Mouse (Mus musculus): Measurements from ENCODE around the gene Als2. TPM values are rescaled to one million over a fixed set of nuclear protein-coding genes. Genes with fewer than 3 reads are reported as not detected.

Als2 gene
- total and polyA plus RNA-seq, 3 experiments, result 2.8 to 9.9 (median 9.8) TPM

- Histone ChIP-seq H3K27ac (no peak overlapping the region), H3K4me1 (ENCODE audit: control insufficient read depth, insufficient read depth, low read length) (no peaks in the 10 kb centered on the region), H3K9ac (ENCODE audit: low read depth, low read length) (no peak overlapping the region), H3K36me3 (ENCODE audit: control insufficient read depth, insufficient read depth, low read length) (no peaks in the 10 kb centered on the region), H3K4me3 (no peak overlapping the region), H3K27me3 (ENCODE audit: control insufficient read depth, insufficient read depth, low read length) (no peaks in the 10 kb centered on the region), H3K79me2 (replicated peaks; ENCODE audit: control insufficient read depth, insufficient read depth, low read length) (no peaks in the 10 kb centered on the region)
- 76% methylated on average over 4 of the region's 4 CpGs for WGBS
- TF ChIP-seq EP300 (IDR thresholded peaks at IDR 0.05; ENCODE audit: insufficient read depth, low read depth, low read length), result no peak
- TF ChIP-seq POLR2A (IDR thresholded peaks at IDR 0.05; ENCODE audit: insufficient read depth, low read depth, low read length), result no peak
- TF ChIP-seq CTCF (IDR thresholded peaks at IDR 0.05), result no peak
- DNase-seq, result no peak
- intact Hi-C loops (cut with DNase I), result no loop called here
These were observed 84.7 kb downstream of the Als2 start for GRCm38 (mm10) chr1:59152346-59152745.

GRCm38 (mm10) chr1:59150542-59150941, 86.5 kb downstream of the Als2 start:
- Histone ChIP-seq H3K36me3 (ENCODE audit: control insufficient read depth, insufficient read depth, low read length) (no peaks in the 10 kb centered on the region), H3K4me3 (no peak overlapping the region), H3K27me3 (ENCODE audit: control insufficient read depth, insufficient read depth, low read length) (no peaks in the 10 kb centered on the region), H3K9ac (ENCODE audit: low read depth, low read length) (no peak overlapping the region), H3K79me2 (replicated peaks; ENCODE audit: control insufficient read depth, insufficient read depth, low read length) (no peaks in the 10 kb centered on the region), H3K27ac (no peak overlapping the region), H3K4me1 (ENCODE audit: control insufficient read depth, insufficient read depth, low read length) (no peaks in the 10 kb centered on the region)
- TF ChIP-seq POLR2A (IDR thresholded peaks at IDR 0.05; ENCODE audit: insufficient read depth, low read depth, low read length) (no peak), EP300 (IDR thresholded peaks at IDR 0.05; ENCODE audit: insufficient read depth, low read depth, low read length) (no peak), CTCF (IDR thresholded peaks at IDR 0.05) (no peak)
- WGBS, result 74% methylated on average over 5 of the region's 5 CpGs
- intact Hi-C loops (cut with DNase I), result no loop called here
- no peak for DNase-seq

GRCm38 (mm10) chr1:59144543-59144942, 92.5 kb downstream of the Als2 start:
- TF ChIP-seq CTCF (IDR thresholded peaks at IDR 0.05) (peak; percentile 56), EP300 (IDR thresholded peaks at IDR 0.05; ENCODE audit: insufficient read depth, low read depth, low read length) (no peak)
- intact Hi-C loops (cut with DNase I), result loop anchor here (1.0 to 5.0 kb wide), 4 partner anchors 76 to 372 kb away; no protein-coding TSS in a partner anchor

GRCm38 (mm10) chr1:59142809-59143208, 94.2 kb downstream of the Als2 start:
- DNase-seq, result peak; percentile 40 to 65
- Histone ChIP-seq H3K4me1 (ENCODE audit: control insufficient read depth, insufficient read depth, low read length) (no peaks in the 10 kb centered on the region), H3K27me3 (ENCODE audit: control insufficient read depth, insufficient read depth, low read length) (no peaks in the 10 kb centered on the region), H3K9ac (ENCODE audit: low read depth, low read length) (no peak overlapping the region), H3K4me3 (no peak overlapping the region), H3K79me2 (replicated peaks; ENCODE audit: control insufficient read depth, insufficient read depth, low read length) (no peaks in the 10 kb centered on the region), H3K36me3 (ENCODE audit: control insufficient read depth, insufficient read depth, low read length) (no peaks in the 10 kb centered on the region), H3K27ac (no peak overlapping the region)
- TF ChIP-seq POLR2A (IDR thresholded peaks at IDR 0.05; ENCODE audit: insufficient read depth, low read depth, low read length) (no peak), EP300 (IDR thresholded peaks at IDR 0.05; ENCODE audit: insufficient read depth, low read depth, low read length) (no peak), CTCF (IDR thresholded peaks at IDR 0.05) (peak; percentile 86)
- intact Hi-C loops (cut with DNase I), result loop anchor here (5.0 kb wide), 2 partner anchors 131 to 371 kb away; no protein-coding TSS in a partner anchor

More at GRCm38 (mm10) chr1:59144543-59144942, 92.5 kb downstream of the Als2 start:
- WGBS, result 72% methylated on average over 10 of the region's 10 CpGs
- H3K4me1 ChIP-seq (ENCODE audit: control insufficient read depth, insufficient read depth, low read length), result no peaks in the 10 kb centered on the region
- no peak overlapping the region for H3K27ac ChIP-seq
- no peak overlapping the region for H3K9ac ChIP-seq (ENCODE audit: low read depth, low read length)
- H3K36me3 ChIP-seq (ENCODE audit: control insufficient read depth, insufficient read depth, low read length), result no peaks in the 10 kb centered on the region
- H3K4me3 ChIP-seq, result no peak overlapping the region
- no peaks in the 10 kb centered on the region for H3K79me2 ChIP-seq (replicated peaks; ENCODE audit: control insufficient read depth, insufficient read depth, low read length)
- H3K27me3 ChIP-seq (ENCODE audit: control insufficient read depth, insufficient read depth, low read length), result no peaks in the 10 kb centered on the region
- DNase-seq, result peak; percentile 12 to 25

GRCm38 (mm10) chr1:59134419-59134818, 102.6 kb downstream of the Als2 start:
- no peak overlapping the region for H3K27ac ChIP-seq
- no peak overlapping the region for H3K4me3 ChIP-seq
- H3K36me3 ChIP-seq (ENCODE audit: control insufficient read depth, insufficient read depth, low read length), result no peaks in the 10 kb centered on the region
- no peak overlapping the region for H3K9ac ChIP-seq (ENCODE audit: low read depth, low read length)
- peak in 1 of 2 experiments; percentile 15 for DNase-seq
- intact Hi-C loops (cut with DNase I), result no loop called here
- TF ChIP-seq EP300 (IDR thresholded peaks at IDR 0.05; ENCODE audit: insufficient read depth, low read depth, low read length), result no peak
- TF ChIP-seq CTCF (IDR thresholded peaks at IDR 0.05), result no peak
- TF ChIP-seq POLR2A (IDR thresholded peaks at IDR 0.05; ENCODE audit: insufficient read depth, low read depth, low read length), result no peak
- H3K79me2 ChIP-seq (replicated peaks; ENCODE audit: control insufficient read depth, insufficient read depth, low read length), result no peaks in the 10 kb centered on the region
- H3K27me3 ChIP-seq (ENCODE audit: control insufficient read depth, insufficient read depth, low read length), result no peaks in the 10 kb centered on the region; the same call in 1 of the 2 replicates
- H3K4me1 ChIP-seq (ENCODE audit: control insufficient read depth, insufficient read depth, low read length), result peaks cover 4% of the 10 kb centered on the region; the same call in 1 of the 2 replicates
- WGBS, result 37% methylated on average over 5 of the region's 5 CpGs

GRCm38 (mm10) chr1:59128879-59129278, 108.2 kb downstream of the Als2 start:
- H3K4me1 ChIP-seq (ENCODE audit: control insufficient read depth, insufficient read depth, low read length), result no peaks in the 10 kb centered on the region
- H3K27me3 ChIP-seq (ENCODE audit: control insufficient read depth, insufficient read depth, low read length), result peaks cover 2% of the 10 kb centered on the region; the same call in 1 of the 2 replicates
- H3K36me3 ChIP-seq (ENCODE audit: control insufficient read depth, insufficient read depth, low read length), result no peaks in the 10 kb centered on the region
- no peak for DNase-seq
- H3K79me2 ChIP-seq (replicated peaks; ENCODE audit: control insufficient read depth, insufficient read depth, low read length), result no peaks in the 10 kb centered on the region
- H3K9ac ChIP-seq (ENCODE audit: low read depth, low read length), result no peak overlapping the region
- TF ChIP-seq POLR2A (IDR thresholded peaks at IDR 0.05; ENCODE audit: insufficient read depth, low read depth, low read length) (no peak), CTCF (IDR thresholded peaks at IDR 0.05) (no peak), EP300 (IDR thresholded peaks at IDR 0.05; ENCODE audit: insufficient read depth, low read depth, low read length) (no peak)
- WGBS, result 68% methylated on average over 7 of the region's 7 CpGs
- H3K27ac ChIP-seq, result no peak overlapping the region
- H3K4me3 ChIP-seq, result no peak overlapping the region
- intact Hi-C loops (cut with DNase I), result no loop called here

All from heart, adult 2 months (tissue).